Mouse (Mus musculus) midbrain, embryonic 11.5 days (tissue): Measurements from ENCODE around the gene Dnajb13. TPM values are rescaled to one million over a fixed set of nuclear protein-coding genes. Genes with fewer than 3 reads are reported as not detected.

Experiments used
- ATAC-seq: fragments of 200-750 bp; cut with Nextera tagmentation; 2 replicates; pipeline ENCODE4 v1.8.0; 2017; ENCODE audit warnings: moderate TSS enrichment, moderate library complexity; ENCODE audit not compliant: low FRiP score
- DNase-seq: peaks from one replicate; pipeline ENCODE4 v3.0.0; 2015; ENCODE audit warnings: low spot score; ENCODE audit errors: missing footprints
- H3K27ac ChIP-seq: fragments of 300-500 bp; sonication (generic); 2 replicates; pipeline ENCODE4 v1.5.1; 2014; ENCODE audit warnings: low read depth, low read length
- H3K27me3 ChIP-seq: fragments of 300-500 bp; sonication (generic); 2 replicates; pipeline ENCODE4 v1.6.1; 2014; ENCODE audit warnings: mild to moderate bottlenecking, low read length, moderate library complexity, mixed read lengths; ENCODE audit not compliant: control insufficient read depth, insufficient read depth
- H3K36me3 ChIP-seq: fragments of 300-500 bp; sonication (generic); 2 replicates; pipeline ENCODE4 v1.6.1; 2014; ENCODE audit warnings: mild to moderate bottlenecking, low read length, moderate library complexity, mixed read lengths; ENCODE audit not compliant: control insufficient read depth, insufficient read depth
- H3K4me1 ChIP-seq: fragments of 300-500 bp; sonication (generic); 2 replicates; pipeline ENCODE4 v1.6.1; 2014; ENCODE audit warnings: low read length; ENCODE audit not compliant: control insufficient read depth, insufficient read depth
- H3K4me2 ChIP-seq: fragments of 300-500 bp; sonication (generic); 2 replicates; pipeline ENCODE4 v1.6.1; 2014; ENCODE audit warnings: mild to moderate bottlenecking, moderate library complexity
- H3K4me3 ChIP-seq: fragments of 300-500 bp; sonication (generic); 2 replicates; pipeline ENCODE4 v1.5.1; 2014; ENCODE audit warnings: low read depth, low read length
- H3K9ac ChIP-seq: fragments of 300-500 bp; sonication (generic); 2 replicates; pipeline ENCODE4 v1.6.1; 2014; ENCODE audit warnings: low read length
- H3K9me3 ChIP-seq: fragments of 300-500 bp; sonication (generic); 2 replicates; pipeline ENCODE4 v1.6.1; 2016; ENCODE audit warnings: low read length; ENCODE audit not compliant: control insufficient read depth
- WGBS: fragments of 180-500 bp; shearing (Covaris S2); extraction: QIAGEN DNeasy Blood & Tissue Kit; methylation state at CpG from one replicate; pipeline ENCODE4 v1.1.7; 2014; 5-methylcytosine and 5-hydroxymethylcytosine counted together
- polyA plus RNA-seq: library from polyadenylated mRNA; unstranded; fragments of >200 nt; fragmentation: Nextera tagmentation; extraction: Ambion mirVana; gene quantifications from 2 replicates; pipeline ENCODE4 v1.2.1, GENCODE M21; 2014

Gene Dnajb13
- polyA plus RNA-seq, 1 experiment from 2014 or later: 0.52 TPM

- Histone ChIP-seq H3K36me3 (no peaks in the 10 kb centered on the region), H3K9ac (no peak overlapping the region), H3K9me3 (no peaks in the 10 kb centered on the region), H3K4me3 (no peak overlapping the region), H3K4me2 (no peak overlapping the region), H3K4me1 (no peaks in the 10 kb centered on the region), H3K27me3 (no peaks in the 10 kb centered on the region), H3K27ac (no peak overlapping the region)
- DNase-seq (no peak), ATAC-seq (no peak)
- WGBS: 80% methylated on average over 3 of the region's 3 CpGs
Measured at GRCm38 (mm10) chr7:100522222-100522621, 7.5 kb upstream of the Dnajb13 start.

- DNase-seq: peak; percentile 97
- H3K4me2 ChIP-seq: no peak overlapping the region
- H3K36me3 ChIP-seq: no peaks in the 10 kb centered on the region
- no peaks in the 10 kb centered on the region for H3K4me1 ChIP-seq
- no peak overlapping the region; the same call in 1 of the 2 replicates for H3K9ac ChIP-seq
- no peak overlapping the region for H3K27ac ChIP-seq
- peak; percentile 59; the same call in 1 of the 2 replicates for ATAC-seq
- WGBS: 21% methylated on average over 10 of the region's 10 CpGs
- H3K27me3 ChIP-seq: no peaks in the 10 kb centered on the region
- H3K4me3 ChIP-seq: no peak overlapping the region
- H3K9me3 ChIP-seq: no peaks in the 10 kb centered on the region
Measured at GRCm38 (mm10) chr7:100520663-100521285, 6.0 kb upstream of the Dnajb13 start.

DNA sequence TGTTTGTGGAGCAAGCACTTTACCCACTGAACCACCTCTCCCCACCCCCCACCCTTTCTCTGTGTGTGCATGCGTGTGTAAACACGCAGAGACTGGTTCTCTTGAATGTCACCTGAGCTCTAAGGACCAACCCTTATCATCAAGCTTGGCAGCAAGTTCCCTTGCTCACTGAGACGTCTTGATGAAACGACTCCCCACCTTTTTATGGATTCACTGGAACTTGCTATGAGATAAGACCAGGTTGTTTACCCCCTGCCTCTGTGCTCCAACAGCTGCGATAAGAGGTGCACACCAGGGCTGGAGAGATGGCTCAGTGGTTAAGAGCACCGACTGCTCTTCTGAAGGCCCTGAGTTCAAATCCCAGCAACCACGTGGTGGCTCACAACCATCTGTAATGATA is 5.4 kb upstream of the Dnajb13 start:
- Histone ChIP-seq H3K27me3 (no peaks in the 10 kb centered on the region), H3K27ac (no peak overlapping the region), H3K4me1 (no peaks in the 10 kb centered on the region), H3K4me2 (no peak overlapping the region), H3K36me3 (no peaks in the 10 kb centered on the region), H3K9me3 (no peaks in the 10 kb centered on the region), H3K9ac (no peak overlapping the region), H3K4me3 (no peak overlapping the region)
- 73% methylated on average over 7 of the region's 7 CpGs for WGBS
- DNase-seq: no peak
- no peak for ATAC-seq

DNA sequence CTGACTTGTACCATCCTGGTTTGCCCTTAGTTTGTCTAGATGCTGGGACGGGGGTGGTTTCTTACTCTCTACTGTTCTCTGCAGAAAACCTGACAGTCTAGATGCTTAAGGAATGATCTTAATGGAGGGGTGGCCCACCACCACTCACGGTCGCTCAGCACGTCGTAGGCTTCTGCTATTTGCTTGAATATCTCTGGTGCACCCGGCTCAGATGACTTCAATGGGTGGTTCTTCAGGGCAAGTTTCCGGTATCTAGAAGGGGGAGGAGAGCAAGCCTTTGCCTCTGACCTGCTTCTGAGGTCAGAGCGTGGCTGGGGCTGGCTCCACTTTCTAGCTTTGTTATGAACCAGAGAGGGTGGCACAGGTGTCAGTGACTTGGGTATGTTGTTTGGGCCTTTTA is 3.2 kb downstream of the Dnajb13 start:
- Histone ChIP-seq H3K27me3 (no peaks in the 10 kb centered on the region), H3K27ac (no peak overlapping the region), H3K4me3 (no peak overlapping the region), H3K4me2 (no peak overlapping the region), H3K36me3 (no peaks in the 10 kb centered on the region), H3K9me3 (no peaks in the 10 kb centered on the region), H3K9ac (no peak overlapping the region), H3K4me1 (no peaks in the 10 kb centered on the region)
- ATAC-seq (no peak), DNase-seq (no peak)
- 84% methylated on average over 8 of the region's 8 CpGs for WGBS

- WGBS: 79% methylated on average over 3 of the region's 3 CpGs
- no peaks in the 10 kb centered on the region for H3K36me3 ChIP-seq
- no peak overlapping the region for H3K4me2 ChIP-seq
- H3K27me3 ChIP-seq: no peaks in the 10 kb centered on the region
- no peaks in the 10 kb centered on the region for H3K9me3 ChIP-seq
- H3K27ac ChIP-seq: no peak overlapping the region
- H3K4me3 ChIP-seq: no peak overlapping the region
- ATAC-seq (no peak), DNase-seq (no peak)
- no peak overlapping the region for H3K9ac ChIP-seq
- H3K4me1 ChIP-seq: no peaks in the 10 kb centered on the region
Measured at GRCm38 (mm10) chr7:100508670-100509069, 6.1 kb downstream of the Dnajb13 start.

GRCm38 (mm10) chr7:100506494-100506893 is 8.3 kb downstream of the Dnajb13 start:
- Histone ChIP-seq H3K27me3 (no peaks in the 10 kb centered on the region), H3K9ac (no peak overlapping the region), H3K4me2 (no peak overlapping the region), H3K4me1 (no peaks in the 10 kb centered on the region), H3K9me3 (no peaks in the 10 kb centered on the region), H3K4me3 (no peak overlapping the region), H3K36me3 (no peaks in the 10 kb centered on the region), H3K27ac (no peak overlapping the region)
- ATAC-seq: no peak
- WGBS: 82% methylated on average over 4 of the region's 4 CpGs
- DNase-seq: no peak

- H3K4me2 ChIP-seq: no peak overlapping the region
- H3K9ac ChIP-seq: no peak overlapping the region
- H3K36me3 ChIP-seq: no peaks in the 10 kb centered on the region
- no peak overlapping the region for H3K27ac ChIP-seq
- no peaks in the 10 kb centered on the region for H3K9me3 ChIP-seq
- no peak for DNase-seq
- H3K4me3 ChIP-seq: no peak overlapping the region
- 82% methylated on average over 13 of the region's 13 CpGs for WGBS
- no peaks in the 10 kb centered on the region for H3K27me3 ChIP-seq
- no peaks in the 10 kb centered on the region for H3K4me1 ChIP-seq
- ATAC-seq: no peak
Measured at GRCm38 (mm10) chr7:100504740-100505487, 9.8 kb downstream of the Dnajb13 start.

GRCm38 (mm10) chr7:100503076-100503475 is 11.7 kb downstream of the Dnajb13 start:
- Histone ChIP-seq H3K4me1 (no peaks in the 10 kb centered on the region), H3K4me2 (no peak overlapping the region), H3K36me3 (no peaks in the 10 kb centered on the region), H3K27ac (no peak overlapping the region), H3K9ac (no peak overlapping the region), H3K27me3 (no peaks in the 10 kb centered on the region), H3K9me3 (no peaks in the 10 kb centered on the region), H3K4me3 (no peak overlapping the region)
- DNase-seq (no peak), ATAC-seq (no peak)
- WGBS: 93% methylated on average over 5 of the region's 5 CpGs

GRCm38 (mm10) chr7:100502374-100502922 is 12.3 kb downstream of the Dnajb13 start:
- no peak overlapping the region for H3K9ac ChIP-seq
- no peaks in the 10 kb centered on the region for H3K9me3 ChIP-seq
- no peak overlapping the region for H3K27ac ChIP-seq
- ATAC-seq (no peak), DNase-seq (no peak)
- WGBS: 83% methylated on average over 7 of the region's 7 CpGs
- no peaks in the 10 kb centered on the region for H3K36me3 ChIP-seq
- no peak overlapping the region for H3K4me2 ChIP-seq
- H3K4me1 ChIP-seq: no peaks in the 10 kb centered on the region
- no peak overlapping the region for H3K4me3 ChIP-seq
- no peaks in the 10 kb centered on the region for H3K27me3 ChIP-seq
